ENCODE assay signal across 14 mouse cellular contexts in genomic region chr5:150894049-150894738, GRCm38 (mm10). TPM values are rescaled to one million over a fixed set of nuclear protein-coding genes. Genes with fewer than 3 reads are reported as not detected.
DNase-seq lines count a peak whose midpoint lies in the region; ATAC-seq and TF ChIP-seq lines count a peak whose summit lies in the region.
"Had no signal": no experiment of that assay in that cellular context is flagged by ENCODE, and none has a peak within 500 bp of the region (broad histone marks: within the 10 kb centered on the region; RNA-seq: fewer than 3 reads in every experiment).

No protein-coding gene starts in this region.

- H3K4me2 ChIP-seq in embryonic facial prominence, embryonic 11.5 days (ENCODE audit: low read depth, low read length): no peak overlapping the region
- H3K4me2 ChIP-seq in lung, postnatal 0 days (replicated peaks; ENCODE audit: low read depth, low read length): no peak overlapping the region
- no peak overlapping the region for H3K4me2 ChIP-seq in hindbrain, embryonic 14.5 days (replicated peaks)
- H3K4me2 ChIP-seq in midbrain, embryonic 16.5 days (ENCODE audit: low read length): no peak overlapping the region
- H3K4me2 ChIP-seq: heart, embryonic 15.5 days had no signal

- TF ChIP-seq CTCF in lung, postnatal 0 days (IDR thresholded peaks at IDR 0.05): no peak

- no peaks in the 10 kb centered on the region for H3K36me3 ChIP-seq in embryonic facial prominence, embryonic 11.5 days (replicated peaks; ENCODE audit: control insufficient read depth, insufficient read depth, low read depth, low read length)
- H3K36me3 ChIP-seq in embryonic facial prominence, embryonic 10.5 days (replicated peaks): no peaks in the 10 kb centered on the region
- H3K36me3 ChIP-seq in lung, postnatal 0 days (ENCODE audit: insufficient read depth, low read length): no peaks in the 10 kb centered on the region
- no peaks in the 10 kb centered on the region for H3K36me3 ChIP-seq in hindbrain, embryonic 14.5 days (replicated peaks; ENCODE audit: control insufficient read depth, insufficient read depth)
- no peaks in the 10 kb centered on the region for H3K36me3 ChIP-seq in midbrain, embryonic 16.5 days (ENCODE audit: control insufficient read depth, insufficient read depth, low read length)
- H3K36me3 ChIP-seq: heart, embryonic 15.5 days had no signal

- 57% methylated on average over 3 of the region's 3 CpGs for WGBS in embryonic facial prominence, embryonic 11.5 days
- 58% methylated on average over 3 of the region's 3 CpGs for WGBS in embryonic facial prominence, embryonic 10.5 days
- WGBS in lung, postnatal 0 days: 16% methylated on average over 3 of the region's 3 CpGs
- WGBS in hindbrain, embryonic 14.5 days: 47% methylated on average over 3 of the region's 3 CpGs
- WGBS in midbrain, embryonic 16.5 days: 51% methylated on average over 3 of the region's 3 CpGs

- no peak overlapping the region for H3K27ac ChIP-seq in embryonic facial prominence, embryonic 11.5 days (replicated peaks; ENCODE audit: low read depth, low read length)
- no peak overlapping the region for H3K27ac ChIP-seq in embryonic facial prominence, embryonic 10.5 days (replicated peaks)
- no peak overlapping the region for H3K27ac ChIP-seq in lung, postnatal 0 days (ENCODE audit: low read length)
- peak overlapping the region; percentile 57; the same call in 1 of the 2 replicates for H3K27ac ChIP-seq in hindbrain, embryonic 14.5 days
- no peak overlapping the region for H3K27ac ChIP-seq in midbrain, embryonic 16.5 days (ENCODE audit: low read length)
- H3K27ac ChIP-seq: heart, embryonic 15.5 days; liver, embryonic 14.5 days had no signal

- no peak for DNase-seq in embryonic facial prominence, embryonic 11.5 days (ENCODE audit: low spot score)
- DNase-seq in embryonic facial prominence, embryonic 10.5 days (ENCODE audit: low spot score): no peak
- DNase-seq in lung, postnatal 0 days (ENCODE audit: low spot score): peak; percentile 31
- DNase-seq in lung, postnatal 36 days: no peak
- DNase-seq in hindbrain, embryonic 14.5 days (ENCODE audit: low spot score): no peak
- no peak for DNase-seq in adrenal gland, adult 2 months
- no peak for DNase-seq in frontal cortex, postnatal 10 days (ENCODE audit: low spot score in 2 of 2)
- DNase-seq: gastrocnemius, postnatal 36 days; right cerebral cortex, adult 18-20 months had no signal

- H3K9me3 ChIP-seq in embryonic facial prominence, embryonic 11.5 days (replicated peaks; ENCODE audit: control insufficient read depth, low read length): no peaks in the 10 kb centered on the region
- no peaks in the 10 kb centered on the region for H3K9me3 ChIP-seq in embryonic facial prominence, embryonic 10.5 days
- H3K9me3 ChIP-seq in lung, postnatal 0 days (ENCODE audit: low read length): no peaks in the 10 kb centered on the region
- H3K9me3 ChIP-seq in hindbrain, embryonic 14.5 days (ENCODE audit: control insufficient read depth, low read length): no peaks in the 10 kb centered on the region
- H3K9me3 ChIP-seq in midbrain, embryonic 16.5 days (replicated peaks; ENCODE audit: control insufficient read depth, low read length, poor library complexity, severe bottlenecking): no peaks in the 10 kb centered on the region
- H3K9me3 ChIP-seq: heart, embryonic 15.5 days had no signal

- ATAC-seq in embryonic facial prominence, embryonic 11.5 days (replicated peaks; ENCODE audit: insufficient number of reproducible peaks, low FRiP score, low TSS enrichment, low read depth): 0 out of 2 replicates have a peak, but pooled peaks have one; percentile 14
- ATAC-seq in lung, postnatal 0 days: peak; percentile 35; the same call in 1 of the 2 replicates
- 0 out of 2 replicates have a peak, but pooled peaks have one; percentile 40 for ATAC-seq in hindbrain, embryonic 14.5 days (ENCODE audit: low FRiP score)
- peak; percentile 63 for ATAC-seq in midbrain, embryonic 16.5 days
- ATAC-seq: inflammation-experienced regulatory T-cells, adult 6 months had no signal

- H3K4me1 ChIP-seq in embryonic facial prominence, embryonic 11.5 days (ENCODE audit: control insufficient read depth, insufficient read depth, low read length): no peaks in the 10 kb centered on the region; the same call in 1 of the 2 replicates
- H3K4me1 ChIP-seq in embryonic facial prominence, embryonic 10.5 days: peaks cover 9% of the 10 kb centered on the region
- H3K4me1 ChIP-seq in lung, postnatal 0 days (ENCODE audit: insufficient read depth, low read depth, low read length): no peaks in the 10 kb centered on the region
- H3K4me1 ChIP-seq in hindbrain, embryonic 14.5 days (replicated peaks; ENCODE audit: control insufficient read depth, insufficient read depth, low read length): peaks cover 10% of the 10 kb centered on the region; the same call in 1 of the 2 replicates
- H3K4me1 ChIP-seq in midbrain, embryonic 16.5 days (ENCODE audit: control insufficient read depth, insufficient read depth, low read length): peaks cover 6% of the 10 kb centered on the region
- H3K4me1 ChIP-seq: heart, embryonic 15.5 days had no signal

- TF ChIP-seq EP300 in lung, postnatal 0 days (IDR thresholded peaks at IDR 0.05): no peak

- H3K9ac ChIP-seq in embryonic facial prominence, embryonic 11.5 days (replicated peaks; ENCODE audit: low read length): no peak overlapping the region
- H3K9ac ChIP-seq in lung, postnatal 0 days (replicated peaks; ENCODE audit: low read depth): no peak overlapping the region
- no peak overlapping the region for H3K9ac ChIP-seq in hindbrain, embryonic 14.5 days
- no peak overlapping the region for H3K9ac ChIP-seq in midbrain, embryonic 16.5 days (ENCODE audit: low read depth, low read length)
- H3K9ac ChIP-seq: heart, embryonic 15.5 days; liver, embryonic 14.5 days had no signal

- H3K27me3 ChIP-seq in embryonic facial prominence, embryonic 11.5 days (ENCODE audit: control insufficient read depth, insufficient read depth, low read length): no peaks in the 10 kb centered on the region
- no peaks in the 10 kb centered on the region for H3K27me3 ChIP-seq in embryonic facial prominence, embryonic 10.5 days (replicated peaks; ENCODE audit: low read depth, poor library complexity, severe bottlenecking)
- no peaks in the 10 kb centered on the region for H3K27me3 ChIP-seq in lung, postnatal 0 days (replicated peaks; ENCODE audit: insufficient read depth, low read length)
- H3K27me3 ChIP-seq in hindbrain, embryonic 14.5 days (ENCODE audit: control insufficient read depth, insufficient read depth, low read length): no peaks in the 10 kb centered on the region
- H3K27me3 ChIP-seq in midbrain, embryonic 16.5 days (ENCODE audit: control insufficient read depth, insufficient read depth, low read depth, low read length): no peaks in the 10 kb centered on the region
- H3K27me3 ChIP-seq: heart, embryonic 15.5 days had no signal

- H3K4me3 ChIP-seq in embryonic facial prominence, embryonic 11.5 days (ENCODE audit: low read depth, low read length): no peak overlapping the region
- no peak overlapping the region for H3K4me3 ChIP-seq in embryonic facial prominence, embryonic 10.5 days
- H3K4me3 ChIP-seq in lung, postnatal 0 days (ENCODE audit: low read depth, low read length): no peak overlapping the region
- no peak overlapping the region for H3K4me3 ChIP-seq in hindbrain, embryonic 14.5 days (replicated peaks; ENCODE audit: low read length)
- H3K4me3 ChIP-seq in midbrain, embryonic 16.5 days (ENCODE audit: low read depth, low read length): no peak overlapping the region
- H3K4me3 ChIP-seq: erythroblast, embryonic 14.5 days; heart, embryonic 15.5 days had no signal

RNA-seq across cellular contexts. Expression of gene Kl, which starts 58.2 kb away (rescaled TPM):
- 0.15 TPM in 1 of 2 replicates, not detected in the other for polyA plus RNA-seq in embryonic facial prominence, embryonic 11.5 days (2014; fragmentation: Nextera tagmentation; extraction: Ambion mirVana)
- polyA plus RNA-seq in embryonic facial prominence, embryonic 10.5 days (2016; fragmentation: Nextera tagmentation; extraction: Ambion mirVana): 0.06 TPM in 1 of 2 replicates, not detected in the other
- polyA plus RNA-seq in lung, postnatal 0 days (2015; fragmentation: Nextera tagmentation; extraction: Ambion mirVana): 0.05 and 0.14 TPM in 2 replicates
- 1.2 and 1.9 TPM in 2 replicates for polyA plus RNA-seq in hindbrain, embryonic 14.5 days (2014; fragmentation: Nextera tagmentation; extraction: Ambion mirVana)
- 0.65 and 0.97 TPM in 2 replicates for polyA plus RNA-seq in midbrain, embryonic 16.5 days (2015; fragmentation: Nextera tagmentation; extraction: Ambion mirVana)
- total RNA-seq in adrenal gland, adult 2 months (2021): under 1 TPM in 1 of 2 experiments, not detected in 1; 0.35 TPM
- polyA plus RNA-seq in adrenal gland, adult 2 months (2012; rRNA removed): 0.09 and 0.18 TPM in 2 replicates
- polyA plus RNA-seq: erythroblast, embryonic 14.5 days; inflammation-experienced regulatory T-cells, adult 6 months had no signal
